Comparison of ENCODE assay signal across 8 mouse cellular contexts in the genomic region with DNA sequence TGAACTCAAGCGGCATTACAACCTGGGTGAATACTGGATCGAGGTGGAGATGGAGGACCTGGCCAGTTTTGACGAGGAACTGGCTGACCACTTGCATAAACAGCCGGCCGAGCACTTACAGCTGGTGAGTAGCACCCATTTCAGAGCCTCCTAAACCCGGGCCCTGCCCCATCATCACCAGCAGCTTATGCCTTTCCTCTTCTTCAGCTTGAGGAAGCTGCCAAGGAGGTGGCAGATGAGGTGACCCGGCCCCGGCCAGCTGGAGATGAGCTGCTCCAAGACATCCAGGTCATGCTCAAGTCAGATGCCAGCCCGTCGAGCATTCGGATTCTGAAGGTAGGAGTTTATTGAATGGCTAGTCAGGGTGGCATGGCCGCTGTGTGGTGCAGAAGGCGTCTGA. TPM values are rescaled to one million over a fixed set of nuclear protein-coding genes. Genes with fewer than 3 reads are reported as not detected.
DNase-seq lines count a peak whose midpoint lies in the region; ATAC-seq and TF ChIP-seq lines count a peak whose summit lies in the region.

No protein-coding gene starts in this region.

- peaks cover 36% of the 10 kb centered on the region for H3K79me2 ChIP-seq in CH12.LX (replicated peaks; ENCODE audit: control insufficient read depth, extremely low read depth, insufficient read depth, poor library complexity, severe bottlenecking)

- no peaks in the 10 kb centered on the region for H3K27me3 ChIP-seq in heart, embryonic 11.5 days (ENCODE audit: control insufficient read depth, insufficient read depth, low read length)
- H3K27me3 ChIP-seq in CH12.LX (replicated peaks): no peaks in the 10 kb centered on the region
- H3K27me3 ChIP-seq in forebrain, embryonic 12.5 days: no peaks in the 10 kb centered on the region
- no peaks in the 10 kb centered on the region for H3K27me3 ChIP-seq in liver, embryonic 11.5 days (replicated peaks; ENCODE audit: control insufficient read depth, insufficient read depth, low read length)

- peak overlapping the region; percentile 82 for H3K4me2 ChIP-seq in heart, embryonic 11.5 days
- H3K4me2 ChIP-seq in CH12.LX (ENCODE audit: insufficient read depth, low read depth, poor library complexity, severe bottlenecking): peak overlapping the region; percentile 83
- peak overlapping the region; percentile 86 for H3K4me2 ChIP-seq in forebrain, embryonic 12.5 days
- H3K4me2 ChIP-seq in liver, embryonic 11.5 days: peak overlapping the region; percentile 82

- peak overlapping the region; percentile 82 for H3K9ac ChIP-seq in heart, embryonic 11.5 days (ENCODE audit: low read depth, low read length)
- H3K9ac ChIP-seq in CH12.LX (ENCODE audit: insufficient read depth, low read depth): peak overlapping the region; percentile 64
- peak overlapping the region; percentile 84 for H3K9ac ChIP-seq in forebrain, embryonic 12.5 days
- peak overlapping the region; percentile 96 for H3K9ac ChIP-seq in liver, embryonic 11.5 days (ENCODE audit: low read depth, low read length)

- dilution Hi-C loops in CH12.LX (cut with MboI; ENCODE audit: extremely low pct_ligation_motif_present, extremely low pct_unique_long_range_greater_than_20kb, low sequenced_read_pairs): no loop called here

- no peak for TF ChIP-seq POLR2A in CH12.LX (IDR thresholded peaks at IDR 0.05; ENCODE audit: low read depth, low read length)

- no peak for DNase-seq in heart, postnatal 10 days
- DNase-seq in CH12.LX (ENCODE audit: extremely low read depth): no peak
- DNase-seq in liver, embryonic 11.5 days (ENCODE audit: low spot score): no peak
- DNase-seq in thymus, postnatal 25 days: peak; percentile 6
- DNase-seq in gastrocnemius, postnatal 4 days (ENCODE audit: low spot score in 2 of 2): no peak

- no peaks in the 10 kb centered on the region for H3K9me3 ChIP-seq in heart, embryonic 11.5 days (replicated peaks; ENCODE audit: control insufficient read depth, low read length)
- no peaks in the 10 kb centered on the region for H3K9me3 ChIP-seq in CH12.LX (replicated peaks; ENCODE audit: low read length)
- H3K9me3 ChIP-seq in forebrain, embryonic 12.5 days: no peaks in the 10 kb centered on the region
- no peaks in the 10 kb centered on the region for H3K9me3 ChIP-seq in liver, embryonic 11.5 days (ENCODE audit: control insufficient read depth, low read length)

- peaks cover 20% of the 10 kb centered on the region for H3K36me3 ChIP-seq in heart, embryonic 11.5 days (ENCODE audit: control insufficient read depth, insufficient read depth, low read length)
- peaks cover 37 to 62% of the 10 kb centered on the region in 2 experiments for H3K36me3 ChIP-seq in CH12.LX (replicated peaks in 1 of 2; ENCODE audit: control insufficient read depth in 1 of 2, insufficient read depth in 1 of 2, low read length in 1 of 2)
- peaks cover 37% of the 10 kb centered on the region for H3K36me3 ChIP-seq in forebrain, embryonic 12.5 days (replicated peaks)
- H3K36me3 ChIP-seq in liver, embryonic 11.5 days (ENCODE audit: control insufficient read depth, insufficient read depth, low read length): peaks cover 37% of the 10 kb centered on the region

- TF ChIP-seq CTCF in CH12.LX (conservative IDR thresholded peaks at IDR 0.05 in 1 of 2, IDR thresholded peaks at IDR 0.05 in 1 of 2; ENCODE audit: low read depth in 2 of 2, low read length in 2 of 2): no peak

- H3K4me3 ChIP-seq in heart, embryonic 11.5 days (ENCODE audit: low read depth, low read length): peak overlapping the region; percentile 75
- peak overlapping the region; percentile 64 to 91 (median 84) for H3K4me3 ChIP-seq in CH12.LX (replicated peaks in 1 of 3; ENCODE audit: low read depth in 2 of 3, low read length in 2 of 3, poor library complexity in 1 of 3)
- peak overlapping the region; percentile 76 for H3K4me3 ChIP-seq in forebrain, embryonic 12.5 days (replicated peaks)
- H3K4me3 ChIP-seq in liver, embryonic 11.5 days (ENCODE audit: low read depth, low read length): peak overlapping the region; percentile 86

- TF ChIP-seq EP300 in CH12.LX (IDR thresholded peaks at IDR 0.05; ENCODE audit: low read length): no peak

- intact Hi-C loops in heart, postnatal 10 days (cut with DNase I): no loop called here

- ATAC-seq in heart, embryonic 11.5 days (replicated peaks; ENCODE audit: insufficient number of reproducible peaks, low FRiP score, low TSS enrichment): no peak
- no peak for ATAC-seq in forebrain, embryonic 12.5 days (ENCODE audit: low FRiP score)
- no peak for ATAC-seq in liver, embryonic 11.5 days (replicated peaks; ENCODE audit: low FRiP score)
- no peak for ATAC-seq in megakaryocyte progenitor cell, adult 5-6 weeks (replicated peaks; ENCODE audit: poor library complexity)

- TF ChIP-seq RAD21 in CH12.LX (IDR thresholded peaks at IDR 0.05; ENCODE audit: low read depth, low read length): no peak

- in situ Hi-C loops in CH12.LX (cut with MboI; ENCODE audit: low pct_ligation_motif_present, low pct_unique_long_range_greater_than_20kb, low sequenced_read_pairs): no loop called here

- WGBS in heart, embryonic 11.5 days (ENCODE audit: insufficient replicate concordance): 17% methylated on average over 13 of the region's 13 CpGs
- 29% methylated on average over 13 of the region's 13 CpGs for WGBS in forebrain, embryonic 12.5 days
- WGBS in liver, embryonic 11.5 days: 10% methylated on average over 13 of the region's 13 CpGs

- H3K27ac ChIP-seq in heart, embryonic 11.5 days (ENCODE audit: low read depth, low read length): no peak overlapping the region
- peak overlapping the region; percentile 32; the same call in 1 of the 2 replicates for H3K27ac ChIP-seq in CH12.LX (ENCODE audit: insufficient read depth, low read depth)
- no peak overlapping the region for H3K27ac ChIP-seq in forebrain, embryonic 12.5 days
- H3K27ac ChIP-seq in liver, embryonic 11.5 days (ENCODE audit: low read depth, low read length): peak overlapping the region; percentile 70

- peaks cover 10% of the 10 kb centered on the region; the same call in 1 of the 2 replicates for H3K4me1 ChIP-seq in heart, embryonic 11.5 days (ENCODE audit: control insufficient read depth, insufficient read depth, low read length)
- H3K4me1 ChIP-seq in CH12.LX (ENCODE audit: control insufficient read depth in 1 of 2, insufficient read depth in 2 of 2): peaks cover 11 to 44% of the 10 kb centered on the region in 2 experiments
- peaks cover 21% of the 10 kb centered on the region for H3K4me1 ChIP-seq in forebrain, embryonic 12.5 days
- H3K4me1 ChIP-seq in liver, embryonic 11.5 days (replicated peaks; ENCODE audit: control insufficient read depth, insufficient read depth, low read length): peaks cover 9% of the 10 kb centered on the region

TF ChIP-seq in CH12.LX, 34 proteins besides CTCF, POLR2A, EP300 and RAD21:
- TF ChIP-seq SIN3A (IDR thresholded peaks at IDR 0.05; ENCODE audit: low read length): no peak; the same call in 1 of the 2 replicates
- TF ChIP-seq RCOR1 (conservative IDR thresholded peaks at IDR 0.05; ENCODE audit: low read depth, low read length): no peak
- TF ChIP-seq ZKSCAN1 (IDR thresholded peaks at IDR 0.05; ENCODE audit: borderline replicate concordance, low read depth, low read length): no peak
- no peak for TF ChIP-seq NELFE (IDR thresholded peaks at IDR 0.05; ENCODE audit: low read depth, low read length)
- TF ChIP-seq USF2 (conservative IDR thresholded peaks at IDR 0.05; ENCODE audit: low read depth, low read length): no peak
- no peak for TF ChIP-seq JUN (IDR thresholded peaks at IDR 0.05; ENCODE audit: insufficient read depth, low read depth, low read length)
- TF ChIP-seq ZC3H11A (IDR thresholded peaks at IDR 0.05; ENCODE audit: low read depth, low read length): no peak
- no peak for TF ChIP-seq SMC3 (IDR thresholded peaks at IDR 0.05; ENCODE audit: low read depth, low read length)
- TF ChIP-seq ZNF384 (IDR thresholded peaks at IDR 0.05; ENCODE audit: low read depth, low read length): no peak
- no peak for TF ChIP-seq ELF1 (IDR thresholded peaks at IDR 0.05; ENCODE audit: low read depth, low read length)
- TF ChIP-seq ETS1 (conservative IDR thresholded peaks at IDR 0.05; ENCODE audit: low read depth, low read length): no peak
- TF ChIP-seq JUND (conservative IDR thresholded peaks at IDR 0.05; ENCODE audit: low read depth, low read length): no peak
- no peak for TF ChIP-seq PAX5 (IDR thresholded peaks at IDR 0.05; ENCODE audit: low read length)
- no peak for TF ChIP-seq UBTF (IDR thresholded peaks at IDR 0.05; ENCODE audit: low read depth, low read length)
- no peak for TF ChIP-seq E2F4 (IDR thresholded peaks at IDR 0.05; ENCODE audit: insufficient replicate concordance, low read depth, low read length)
- TF ChIP-seq KAT2A (IDR thresholded peaks at IDR 0.05; ENCODE audit: insufficient replicate concordance, low read length): no peak
- no peak for TF ChIP-seq HCFC1 (IDR thresholded peaks at IDR 0.05; ENCODE audit: low read depth, low read length)
- TF ChIP-seq NRF1 (IDR thresholded peaks at IDR 0.05; ENCODE audit: low read depth, low read length): no peak

RNA-seq across cellular contexts. Expression of gene Mcm5, which starts 0.7 kb away (rescaled TPM):
- polyA plus RNA-seq in heart, embryonic 11.5 days (2014; fragmentation: Nextera tagmentation; extraction: Ambion mirVana): 104 and 110 TPM in 2 replicates
- 10 to 100 TPM; 23.1 to 31.7 TPM for total RNA-seq in heart, postnatal 10 days (2021)
- 259 and 305 TPM in 2 replicates for total RNA-seq in CH12.LX (2012; rRNA removed)
- 282 and 294 TPM in 2 replicates for total RNA-seq in CH12.LX (2014; rRNA removed)
- polyA plus RNA-seq in CH12.LX (2012; ENCODE audit: insufficient read length, low read depth): 313 and 332 TPM in 2 replicates
- 189 and 190 TPM in 2 replicates for polyA plus RNA-seq in forebrain, embryonic 12.5 days (2016; fragmentation: Nextera tagmentation; extraction: Ambion mirVana)
- polyA plus RNA-seq in liver, embryonic 11.5 days (2014; fragmentation: Nextera tagmentation; extraction: Ambion mirVana): 278 and 324 TPM in 2 replicates
- total RNA-seq in megakaryocyte progenitor cell, adult 5-6 weeks (2015): 66.1 and 75.7 TPM in 2 replicates
- 289 and 346 TPM in 2 replicates for total RNA-seq in megakaryocyte progenitor cell, adult 5-6 weeks (2017)
- 10 to 100 TPM; 35.5 to 36.3 TPM for total RNA-seq in gastrocnemius, postnatal 4 days (2021)

RNA-seq across cellular contexts. Expression of gene Hmox1, which starts 16.7 kb away (rescaled TPM):
- polyA plus RNA-seq in heart, embryonic 11.5 days (2014; fragmentation: Nextera tagmentation; extraction: Ambion mirVana): 9.5 and 17.2 TPM in 2 replicates
- 10 to 100 TPM; 17.8 to 19.8 TPM for total RNA-seq in heart, postnatal 10 days (2021)
- total RNA-seq in CH12.LX (2012; rRNA removed) (27.3 and 39.7 TPM in 2 replicates), CH12.LX (2014; rRNA removed) (53.2 and 67.3 TPM in 2 replicates)
- 87.4 and 92.2 TPM in 2 replicates for polyA plus RNA-seq in CH12.LX (2012; ENCODE audit: insufficient read length, low read depth)
- 13.2 and 13.5 TPM in 2 replicates for polyA plus RNA-seq in forebrain, embryonic 12.5 days (2016; fragmentation: Nextera tagmentation; extraction: Ambion mirVana)
- 80.3 and 95.8 TPM in 2 replicates for polyA plus RNA-seq in liver, embryonic 11.5 days (2014; fragmentation: Nextera tagmentation; extraction: Ambion mirVana)
- total RNA-seq in megakaryocyte progenitor cell, adult 5-6 weeks (2015): 0.94 and 2.5 TPM in 2 replicates
- total RNA-seq in megakaryocyte progenitor cell, adult 5-6 weeks (2017): 2.5 and 3.9 TPM in 2 replicates
- 10 to 100 TPM; 32.6 to 33.4 TPM for total RNA-seq in gastrocnemius, postnatal 4 days (2021)

Comparison
In these comparisons a context has a peak if more than half of its experiments do, and no peak if none do; other contexts are left out.
1. H3K27ac ChIP-seq: peak in CH12.LX (single experiment) and liver, embryonic 11.5 days (single experiment); none in heart, embryonic 11.5 days (single experiment) and forebrain, embryonic 12.5 days (single experiment).
2. Peak in every context shown above with its lines, with median percentiles within 50 percentile points of each other: H3K4me2 ChIP-seq, H3K4me3 ChIP-seq and H3K9ac ChIP-seq.